Mouse (Mus musculus) embryonic facial prominence, embryonic 14.5 days (tissue): ENCODE measurements around the gene Arih2. TPM values are rescaled to one million over a fixed set of nuclear protein-coding genes. Genes with fewer than 3 reads are reported as not detected.
"Not testable (repeated sequence)": the region's sequence is repeated elsewhere in the genome, so short reads cannot be mapped to it uniquely, and the experiment has no call there.

Experiments
- ATAC-seq: fragments of 200-750 bp; cut with Nextera tagmentation; 2 replicates; pipeline ENCODE4 v1.8.0; 2017; ENCODE audit warnings: low read depth, moderate number of reproducible peaks, moderate TSS enrichment
- DNase-seq: peaks from one replicate; pipeline ENCODE4 v3.0.0-alpha.2; 2015; ENCODE audit warnings: low spot score
- H3K27ac ChIP-seq: fragments of 300-500 bp; sonication (generic); replicated peaks from 2 replicates; pipeline ENCODE4 v1.5.1; 2014; ENCODE audit warnings: low read depth, mild to moderate bottlenecking, low read length, moderate library complexity
- H3K27me3 ChIP-seq: fragments of 300-500 bp; sonication (generic); replicated peaks from 2 replicates; pipeline ENCODE4 v1.6.1; 2014; ENCODE audit warnings: low read length; ENCODE audit not compliant: control insufficient read depth, insufficient read depth
- H3K36me3 ChIP-seq: fragments of 300-500 bp; sonication (generic); 2 replicates; pipeline ENCODE4 v1.6.1; 2014; ENCODE audit warnings: low read length, mixed read lengths; ENCODE audit not compliant: control insufficient read depth, insufficient read depth
- H3K4me1 ChIP-seq: fragments of 300-500 bp; sonication (generic); 2 replicates; pipeline ENCODE4 v1.6.1; 2014; ENCODE audit warnings: antibody characterized with exemption, low read length; ENCODE audit not compliant: control insufficient read depth, insufficient read depth
- H3K4me2 ChIP-seq: fragments of 300-500 bp; sonication (generic); 2 replicates; pipeline ENCODE4 v1.6.1; 2014; ENCODE audit warnings: low read depth, mild to moderate bottlenecking, low read length, moderate library complexity, mixed read lengths
- H3K4me3 ChIP-seq: fragments of 300-500 bp; sonication (generic); 2 replicates; pipeline ENCODE4 v1.5.1; 2014; ENCODE audit warnings: low read depth, mild to moderate bottlenecking, low read length
- H3K9ac ChIP-seq: fragments of 300-500 bp; sonication (generic); 2 replicates; pipeline ENCODE4 v1.6.1; 2014; ENCODE audit warnings: low read depth, mild to moderate bottlenecking, low read length, moderate library complexity, mixed read lengths
- H3K9me3 ChIP-seq: fragments of 300-500 bp; sonication (generic); 2 replicates; pipeline ENCODE4 v1.6.1; 2016; ENCODE audit warnings: low read length; ENCODE audit not compliant: control insufficient read depth
- WGBS: fragments of 180-500 bp; shearing (Covaris S2); extraction: QIAGEN DNeasy Blood & Tissue Kit; methylation state at CpG from one replicate; pipeline ENCODE4 v1.1.7; 2014; 5-methylcytosine and 5-hydroxymethylcytosine counted together
- polyA plus RNA-seq: library from polyadenylated mRNA; unstranded; fragments of >200 nt; fragmentation: Nextera tagmentation; extraction: Ambion mirVana; gene quantifications from 2 replicates; pipeline ENCODE4 v1.2.1, GENCODE M21; 2014

Arih2 gene
- polyA plus RNA-seq, 1 experiment from 2014 or later: 36.4 TPM

- 4% methylated on average over 21 of the region's 37 CpGs for WGBS
- peak; percentile 92 for DNase-seq
- H3K27ac ChIP-seq: no peak within 1 kb of the TSS
Measured at GRCm38 (mm10) chr9:108661677-108662612, 12.8 kb upstream of the Arih2 start, which contains the start of gene Slc25a20. TSS of gene Slc25a20 (plus strand) at chr9:108662088.

GRCm38 (mm10) chr9:108655865-108656264 is 6.7 kb upstream of the Arih2 start:
- DNase-seq, H3K4me1 ChIP-seq, H3K9me3 ChIP-seq, H3K27me3 ChIP-seq, H3K4me3 ChIP-seq, H3K27ac ChIP-seq, H3K36me3 ChIP-seq, ATAC-seq, H3K9ac ChIP-seq, H3K4me2 ChIP-seq: not testable (repeated sequence)
- WGBS: 74% methylated on average over 7 of the region's 7 CpGs

More at GRCm38 (mm10) chr9:108661677-108662612, 12.8 kb upstream of the Arih2 start, which contains the start of gene Slc25a20:
- Histone ChIP-seq H3K4me3 (peak within 1 kb of the TSS; percentile 72), H3K36me3 (no peaks in the 10 kb centered on the region), H3K9me3 (no peaks in the 10 kb centered on the region), H3K4me2 (peak within 1 kb of the TSS; percentile 61), H3K4me1 (peaks cover 4% of the 10 kb centered on the region; the same call in 1 of the 2 replicates), H3K27me3 (no peaks in the 10 kb centered on the region), H3K9ac (peak within 1 kb of the TSS; percentile 65)
- peak; percentile 94 for ATAC-seq

GRCm38 (mm10) chr9:108654566-108655464 is 5.6 kb upstream of the Arih2 start:
- DNase-seq (no peak), ATAC-seq (no peak)
- Histone ChIP-seq H3K4me1 (0 out of 2 replicates have a peak, but pooled peaks cover 1% of the 10 kb centered on the region), H3K27me3 (no peaks in the 10 kb centered on the region), H3K9me3 (no peaks in the 10 kb centered on the region), H3K27ac (no peak overlapping the region), H3K4me2 (no peak overlapping the region), H3K36me3 (no peaks in the 10 kb centered on the region), H3K9ac (no peak overlapping the region), H3K4me3 (no peak overlapping the region)
- 75% methylated on average over 10 of the region's 10 CpGs for WGBS

GRCm38 (mm10) chr9:108649561-108650440 is 615 bp upstream of the Arih2 start:
- peaks cover 11% of the 10 kb centered on the region; the same call in 1 of the 2 replicates for H3K4me1 ChIP-seq
- peak overlapping the region; percentile 94 for H3K9ac ChIP-seq
- no peak for DNase-seq
- no peaks in the 10 kb centered on the region for H3K27me3 ChIP-seq
- peak overlapping the region; percentile 81 for H3K4me2 ChIP-seq
- peak overlapping the region; percentile 92 for H3K27ac ChIP-seq
- H3K36me3 ChIP-seq: no peaks in the 10 kb centered on the region
- H3K4me3 ChIP-seq: peak overlapping the region; percentile 98
- no peaks in the 10 kb centered on the region for H3K9me3 ChIP-seq
- peak; percentile 28; the same call in 1 of the 2 replicates for ATAC-seq
- 29% methylated on average over 29 of the region's 29 CpGs for WGBS

- WGBS: 39% methylated on average over 10 of the region's 10 CpGs
- H3K27me3 ChIP-seq: no peaks in the 10 kb centered on the region
- no peaks in the 10 kb centered on the region for H3K9me3 ChIP-seq
- ATAC-seq: no peak
- peak overlapping the region; percentile 98 for H3K4me3 ChIP-seq
- peak overlapping the region; percentile 92; the same call in 1 of the 2 replicates for H3K27ac ChIP-seq
- no peak for DNase-seq
- peak overlapping the region; percentile 81 for H3K4me2 ChIP-seq
- peak overlapping the region; percentile 94 for H3K9ac ChIP-seq
- H3K36me3 ChIP-seq: peaks cover 4% of the 10 kb centered on the region; the same call in 1 of the 2 replicates
- peaks cover 11% of the 10 kb centered on the region; the same call in 1 of the 2 replicates for H3K4me1 ChIP-seq
Measured at GRCm38 (mm10) chr9:108648166-108648565, 1.0 kb downstream of the Arih2 start.

GRCm38 (mm10) chr9:108639825-108640224 is 9.4 kb downstream of the Arih2 start:
- ATAC-seq (no peak), DNase-seq (no peak)
- Histone ChIP-seq H3K27ac (no peak overlapping the region), H3K4me1 (no peaks in the 10 kb centered on the region), H3K9ac (no peak overlapping the region), H3K4me3 (no peak overlapping the region), H3K27me3 (no peaks in the 10 kb centered on the region), H3K36me3 (peaks cover 32% of the 10 kb centered on the region), H3K4me2 (no peak overlapping the region), H3K9me3 (no peaks in the 10 kb centered on the region)
- 90% methylated on average over 2 of the region's 2 CpGs for WGBS

GRCm38 (mm10) chr9:108635415-108635814 is 13.8 kb downstream of the Arih2 start:
- no peak overlapping the region for H3K4me3 ChIP-seq
- no peak overlapping the region for H3K4me2 ChIP-seq
- peaks cover 43% of the 10 kb centered on the region for H3K36me3 ChIP-seq
- H3K9ac ChIP-seq: no peak overlapping the region
- no peak for DNase-seq
- no peak overlapping the region for H3K27ac ChIP-seq
- ATAC-seq: no peak
- H3K4me1 ChIP-seq: no peaks in the 10 kb centered on the region
- WGBS: 85% methylated on average over 2 of the region's 2 CpGs
- H3K9me3 ChIP-seq: no peaks in the 10 kb centered on the region
- no peaks in the 10 kb centered on the region for H3K27me3 ChIP-seq
